Mouse (Mus musculus) heart, adult 2 months (tissue): ENCODE data around the gene Rpa2.

Source experiments
- CTCF ChIP-seq: fragments of 200-600 bp; IDR thresholded peaks from 2 replicates; pipeline ENCODE4 v1.8.1; 2022; ENCODE audit warnings: antibody characterized with exemption, mild to moderate bottlenecking, moderate library complexity
- EP300 ChIP-seq: fragments of 200-500 bp; IDR thresholded peaks from 2 replicates; pipeline ENCODE4 v1.6.1; 2011; ENCODE audit warnings: low read depth, low read length, control low read depth; ENCODE audit not compliant: insufficient read depth
- POLR2A ChIP-seq: fragments of 200-500 bp; IDR thresholded peaks from 2 replicates; pipeline ENCODE4 v1.6.1; 2011; ENCODE audit warnings: mild to moderate bottlenecking, low read depth, low read length, control low read depth; ENCODE audit not compliant: insufficient read depth

DNA sequence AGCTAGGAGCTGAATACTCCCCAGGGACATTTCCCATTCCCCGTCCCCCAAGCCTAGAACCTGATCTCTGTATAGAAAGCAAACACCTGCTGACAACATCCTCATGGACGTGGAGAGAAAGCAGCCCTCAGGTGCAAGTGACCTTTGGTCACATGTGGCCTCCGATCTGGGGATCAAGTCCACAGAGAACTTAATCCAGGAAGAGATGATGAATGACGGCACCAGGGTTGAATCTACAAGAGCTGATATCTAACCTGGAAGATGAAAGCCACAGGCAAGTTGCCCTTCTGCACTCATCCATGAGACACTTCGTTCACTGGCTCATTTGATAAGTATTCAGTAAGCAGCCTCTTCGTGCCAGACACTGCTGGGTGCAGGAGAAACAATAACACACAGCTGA, 5.5 kb upstream of the Rpa2 start:
- no peak for TF ChIP-seq CTCF
- TF ChIP-seq POLR2A: no peak
- TF ChIP-seq EP300: no peak
